Mouse (Mus musculus) left cerebral cortex, adult 2 months (tissue): ENCODE results near the gene Tsc22d1. TPM values are rescaled to one million over a fixed set of nuclear protein-coding genes. Genes with fewer than 3 reads are reported as not detected.

ENCODE experiments used
- DNase-seq, 2 experiments: peaks; one replicate each; pipeline ENCODE4 v3.0.0; 2021 to 2022; ENCODE audit warnings: low spot score in 2 of 2, mixed read lengths in 1 of 2; ENCODE audit errors: extremely low spot score in 1 of 2
- H3K27ac ChIP-seq: fragments of 200-600 bp; 2 replicates; pipeline ENCODE4 v1.8.1; 2022
- H3K4me3 ChIP-seq: fragments of 200-600 bp; 2 replicates; pipeline ENCODE4 v1.8.1; 2022
- CTCF ChIP-seq: fragments of 200-600 bp; IDR thresholded peaks from 2 replicates; pipeline ENCODE4 v1.8.1; 2022; ENCODE audit warnings: antibody characterized with exemption, mild to moderate bottlenecking, moderate library complexity
- intact Hi-C: fragments of 180-260 bp; cut with DNase I; formaldehyde crosslinking; loops from one replicate; pipeline ENCODE4 v1.15.1; 2025
- total RNA-seq, 2 experiments: library from RNA; stranded (reverse); gene quantifications; 2 replicates each; pipeline ENCODE4 v1.2.3; 2021

Tsc22d1 gene
- total RNA-seq, 2 experiments from 2014 or later, result 593 to 598 TPM

GRCm38 (mm10) chr14:76555263-76556030 is 140.7 kb downstream of the Tsc22d1 start:
- Histone ChIP-seq H3K27ac (peak overlapping the region; percentile 98), H3K4me3 (peak overlapping the region; percentile 91)
- no peak for TF ChIP-seq CTCF
- intact Hi-C loops, result loop anchor here (2.0 to 5.0 kb wide), 5 partner anchors 42 to 322 kb away; no protein-coding TSS in a partner anchor
- no peak for DNase-seq

GRCm38 (mm10) chr14:76556031-76556851 is 141.5 kb downstream of the Tsc22d1 start:
- DNase-seq, result peak; percentile 69 to 72
- peak overlapping the region; percentile 98 for H3K27ac ChIP-seq
- peak overlapping the region; percentile 91 for H3K4me3 ChIP-seq
- intact Hi-C loops, result loop anchor here (5.0 kb wide), 4 partner anchors 41 to 321 kb away; no protein-coding TSS in a partner anchor
- no peak; the same call in 1 of the 2 replicates for TF ChIP-seq CTCF

GRCm38 (mm10) chr14:76556852-76557208 is 142.1 kb downstream of the Tsc22d1 start, which contains the start of gene Serp2:
Gene Serp2 (minus strand): TSS chr14:76556889.
- no peak for TF ChIP-seq CTCF
- Histone ChIP-seq H3K4me3 (peak within 1 kb of the TSS; percentile 91), H3K27ac (peak within 1 kb of the TSS; percentile 98)
- intact Hi-C loops, result loop anchor here (5.0 kb wide), 4 partner anchors 40 to 320 kb away; no protein-coding TSS in a partner anchor
- DNase-seq, result no peak

Other genes starting within 250 kb of the Tsc22d1 start
- 100 to 1,000 TPM; 178 to 186 TPM for gene Serp2, start 141.9 kb downstream of the Tsc22d1 start, total RNA-seq